Mouse (Mus musculus): ENCODE results near the gene Vmn1r112.
"Not testable (repeated sequence)": the region's sequence is repeated elsewhere in the genome, so short reads cannot be mapped to it uniquely, and the experiment has no call there.

Gene Vmn1r112

GRCm38 (mm10) chr7:20770885-20771284 is at the start of gene Vmn1r112:
TSS of gene Vmn1r112 (plus strand) at chr7:20771185.
- DNase-seq, result not testable (repeated sequence)

- not testable (repeated sequence) for DNase-seq
Observed at GRCm38 (mm10) chr7:20730524-20730923, 40.5 kb upstream of the Vmn1r112 start, which contains the start of gene Gm10668. TSS of gene Gm10668 (minus strand) at chr7:20730624.

- DNase-seq, result not testable (repeated sequence)
Observed at GRCm38 (mm10) chr7:20786985-20787384, 16.0 kb downstream of the Vmn1r112 start, which contains the start of gene Vmn1r113. TSS of gene Vmn1r113 (plus strand) at chr7:20787285.

- not testable (repeated sequence) for DNase-seq
Observed at GRCm38 (mm10) chr7:20812086-20812485, 41.1 kb downstream of the Vmn1r112 start, which contains the start of gene Vmn1r114. TSS of gene Vmn1r114 (minus strand) at chr7:20812186.
